Mouse (Mus musculus) forebrain, embryonic 14.5 days (tissue): ENCODE results near the gene Adipoq. TPM values are rescaled to one million over a fixed set of nuclear protein-coding genes. Genes with fewer than 3 reads are reported as not detected.

ENCODE experiments used
- ATAC-seq: fragments of 200-750 bp; cut with Nextera tagmentation; 2 replicates; pipeline ENCODE4 v1.8.0; 2017; ENCODE audit warnings: mild to moderate bottlenecking, moderate library complexity
- DNase-seq: peaks from one replicate; pipeline ENCODE4 v3.0.0-alpha.2; 2015; ENCODE audit warnings: low spot score
- H3K27ac ChIP-seq: fragments of 300-500 bp; sonication (generic); 2 replicates; pipeline ENCODE4 v1.5.1; 2014; ENCODE audit warnings: low read depth, mild to moderate bottlenecking, control low read depth, low read length, moderate library complexity
- H3K27me3 ChIP-seq: fragments of 300-500 bp; sonication (generic); replicated peaks from 2 replicates; pipeline ENCODE4 v1.6.1; 2014; ENCODE audit warnings: low read length, control low read depth, mixed read lengths; ENCODE audit not compliant: control insufficient read depth, insufficient read depth
- H3K36me3 ChIP-seq: fragments of 300-500 bp; sonication (generic); 2 replicates; pipeline ENCODE4 v1.6.1; 2014; ENCODE audit warnings: low read length, control low read depth; ENCODE audit not compliant: control insufficient read depth, insufficient read depth
- H3K4me1 ChIP-seq: fragments of 300-500 bp; sonication (generic); 2 replicates; pipeline ENCODE4 v1.6.1; 2014; ENCODE audit warnings: antibody characterized with exemption, low read length, control low read depth; ENCODE audit not compliant: control insufficient read depth, insufficient read depth
- H3K4me2 ChIP-seq: fragments of 300-500 bp; sonication (generic); 2 replicates; pipeline ENCODE4 v1.6.1; 2014; ENCODE audit warnings: mild to moderate bottlenecking, control low read depth, low read length
- H3K4me3 ChIP-seq: fragments of 300-500 bp; sonication (generic); 2 replicates; pipeline ENCODE4 v1.5.1; 2014; ENCODE audit warnings: low read depth, low read length, control low read depth
- H3K9ac ChIP-seq: fragments of 300-500 bp; sonication (generic); 2 replicates; pipeline ENCODE4 v1.6.1; 2014; ENCODE audit warnings: mild to moderate bottlenecking, low read length, control low read depth, moderate library complexity
- H3K9me3 ChIP-seq: fragments of 300-500 bp; sonication (generic); replicated peaks from 2 replicates; pipeline ENCODE4 v1.6.1; 2016; ENCODE audit warnings: low read length, control low read depth, mixed read lengths; ENCODE audit not compliant: control insufficient read depth
- WGBS: fragments of 180-500 bp; shearing (Covaris S2); extraction: QIAGEN DNeasy Blood & Tissue Kit; methylation state at CpG from one replicate; pipeline ENCODE4 v1.1.7; 2014; 5-methylcytosine and 5-hydroxymethylcytosine counted together
- polyA plus RNA-seq: library from polyadenylated mRNA; unstranded; fragments of >200 nt; fragmentation: Nextera tagmentation; extraction: Ambion mirVana; gene quantifications from 2 replicates; pipeline ENCODE4 v1.2.1, GENCODE M21; 2014

The Adipoq gene
- polyA plus RNA-seq, 1 experiment from 2014 or later, result not detected

DNA sequence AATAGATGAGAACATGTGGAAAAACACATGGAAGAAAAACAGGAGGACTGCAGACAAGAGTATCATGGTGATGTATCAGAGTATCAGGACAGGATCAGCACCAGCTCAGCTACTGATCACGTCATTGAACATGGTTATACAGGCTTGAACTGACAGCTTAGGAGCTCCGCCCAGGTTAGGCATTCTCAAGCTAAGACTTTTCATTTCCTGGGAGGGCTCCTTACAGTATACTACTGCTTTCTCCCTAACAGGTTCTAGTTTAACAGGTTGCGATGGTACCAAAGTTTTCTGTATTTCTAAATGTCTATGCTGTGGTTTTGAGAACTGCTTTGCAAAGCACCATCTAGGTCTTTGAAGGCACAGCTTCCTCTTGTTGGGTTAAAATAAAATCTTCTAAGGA is 35.2 kb downstream of the Adipoq start:
- no peak overlapping the region for H3K4me3 ChIP-seq
- no peaks in the 10 kb centered on the region for H3K4me1 ChIP-seq
- no peak overlapping the region for H3K9ac ChIP-seq
- ATAC-seq (no peak), DNase-seq (no peak)
- H3K27me3 ChIP-seq, result no peaks in the 10 kb centered on the region
- no peaks in the 10 kb centered on the region for H3K36me3 ChIP-seq
- WGBS, result 86% methylated on average over 3 of the region's 3 CpGs
- no peak overlapping the region for H3K4me2 ChIP-seq
- H3K27ac ChIP-seq, result no peak overlapping the region
- H3K9me3 ChIP-seq, result no peaks in the 10 kb centered on the region

DNA sequence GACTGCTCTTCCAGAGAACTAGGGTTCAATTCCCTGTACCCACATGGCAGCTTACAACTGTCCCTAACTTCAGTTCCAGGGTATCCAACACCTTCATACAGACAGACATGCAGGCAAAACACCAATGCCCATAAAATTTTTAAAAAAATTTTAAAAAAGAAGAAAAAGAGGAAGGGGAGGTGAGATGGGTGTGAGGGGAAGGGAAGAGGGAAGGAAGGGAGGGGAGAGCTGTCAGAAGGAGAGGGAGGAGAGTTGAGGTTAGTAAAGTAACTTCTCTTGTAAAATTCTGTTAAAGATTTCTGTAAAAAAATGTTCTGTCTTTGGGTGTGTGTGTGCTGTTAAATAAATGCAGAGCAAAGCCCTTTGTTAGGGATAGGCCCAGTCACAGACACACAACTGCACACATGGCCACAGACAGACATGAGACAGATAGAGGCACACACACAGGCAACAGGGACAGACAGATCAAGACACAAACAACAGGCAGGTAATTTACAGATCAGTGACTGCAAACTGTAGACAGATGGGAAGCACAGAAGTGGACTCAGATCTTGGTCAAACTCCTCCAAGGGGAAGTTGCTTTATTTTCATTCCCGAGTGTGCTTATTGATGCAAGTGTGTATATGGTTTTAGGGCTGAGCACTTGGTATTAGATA is 35.7 kb downstream of the Adipoq start:
- Histone ChIP-seq H3K27me3 (no peaks in the 10 kb centered on the region), H3K4me1 (no peaks in the 10 kb centered on the region), H3K36me3 (no peaks in the 10 kb centered on the region), H3K4me3 (no peak overlapping the region), H3K9me3 (no peaks in the 10 kb centered on the region), H3K4me2 (no peak overlapping the region), H3K27ac (no peak overlapping the region), H3K9ac (no peak overlapping the region)
- ATAC-seq (no peak), DNase-seq (no peak)
- 88% methylated on average over 1 of the region's 1 CpGs for whole genome bisulfite sequencing

DNA sequence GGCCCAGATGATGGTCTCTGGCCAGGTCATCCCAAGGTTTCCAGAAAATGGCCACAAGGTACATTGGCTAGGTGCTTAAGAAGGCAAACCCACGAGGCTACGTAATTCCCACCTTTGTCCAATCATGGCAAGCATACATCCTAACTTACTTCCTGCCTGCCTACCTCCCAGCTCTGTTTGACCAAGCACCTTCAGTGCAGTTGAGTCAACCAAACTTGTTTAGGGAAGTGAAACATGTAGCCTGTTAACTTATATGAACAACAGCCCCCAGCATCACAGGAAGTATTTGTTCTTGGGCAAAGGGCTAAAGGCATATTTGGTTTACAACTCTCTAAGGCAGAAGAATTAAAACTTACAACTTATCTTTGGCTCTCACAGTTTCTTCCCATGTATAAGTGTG is 39.5 kb downstream of the Adipoq start:
- no peak for ATAC-seq
- Histone ChIP-seq H3K4me1 (no peaks in the 10 kb centered on the region), H3K36me3 (no peaks in the 10 kb centered on the region), H3K9ac (no peak overlapping the region), H3K4me2 (no peak overlapping the region), H3K9me3 (no peaks in the 10 kb centered on the region), H3K27me3 (no peaks in the 10 kb centered on the region), H3K4me3 (no peak overlapping the region), H3K27ac (no peak overlapping the region)
- no peak for DNase-seq
- WGBS, result 90% methylated on average over 2 of the region's 2 CpGs

DNA sequence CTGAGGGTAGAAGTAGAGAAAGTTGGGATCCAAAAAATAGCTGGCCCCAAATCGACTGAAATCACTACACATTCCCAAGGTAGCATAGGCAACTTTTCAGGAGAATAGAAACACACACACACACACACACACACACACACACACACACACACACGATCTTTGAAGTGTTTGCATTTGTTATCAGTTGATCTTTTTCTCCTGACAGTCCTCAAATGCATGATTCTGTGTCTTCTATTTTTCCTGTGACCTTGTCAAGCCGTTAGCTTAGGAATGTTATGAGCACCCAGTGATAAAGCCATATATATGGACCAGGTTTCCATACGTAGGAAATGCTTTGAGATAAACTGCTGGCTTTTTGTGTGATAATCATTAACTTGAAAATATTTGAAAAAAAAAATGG is 40.1 kb downstream of the Adipoq start:
- Histone ChIP-seq H3K9me3 (no peaks in the 10 kb centered on the region), H3K27me3 (no peaks in the 10 kb centered on the region), H3K9ac (no peak overlapping the region), H3K4me1 (no peaks in the 10 kb centered on the region), H3K4me3 (no peak overlapping the region), H3K4me2 (no peak overlapping the region), H3K36me3 (no peaks in the 10 kb centered on the region), H3K27ac (no peak overlapping the region)
- ATAC-seq (no peak), DNase-seq (no peak)
- 78% methylated on average over 4 of the region's 4 CpGs for WGBS

DNA sequence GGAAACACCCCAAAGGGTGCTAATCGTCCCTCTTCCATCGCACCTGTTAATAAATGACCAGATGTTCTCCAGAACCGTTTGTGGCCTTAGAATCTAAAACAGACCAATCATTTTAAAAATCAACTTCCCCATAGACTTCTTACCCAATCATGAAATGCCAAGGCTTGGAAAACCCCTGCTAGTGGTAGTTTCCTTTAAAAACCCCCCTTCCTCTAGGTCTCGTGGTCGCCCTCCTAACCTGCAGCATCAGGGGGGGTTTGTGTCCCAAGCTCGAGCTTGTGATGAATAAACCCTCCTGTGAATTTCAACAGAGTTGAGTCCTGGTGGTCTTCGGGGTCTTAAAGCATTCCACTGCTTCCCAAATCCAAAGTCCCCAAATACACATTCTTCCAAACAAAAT is 41.6 kb downstream of the Adipoq start:
- Histone ChIP-seq H3K4me2 (no peak overlapping the region), H3K9me3 (no peaks in the 10 kb centered on the region), H3K4me3 (no peak overlapping the region), H3K27ac (no peak overlapping the region), H3K4me1 (no peaks in the 10 kb centered on the region), H3K9ac (no peak overlapping the region), H3K27me3 (no peaks in the 10 kb centered on the region), H3K36me3 (no peaks in the 10 kb centered on the region)
- ATAC-seq (no peak), DNase-seq (no peak)
- 86% methylated on average over 7 of the region's 7 CpGs for WGBS

DNA sequence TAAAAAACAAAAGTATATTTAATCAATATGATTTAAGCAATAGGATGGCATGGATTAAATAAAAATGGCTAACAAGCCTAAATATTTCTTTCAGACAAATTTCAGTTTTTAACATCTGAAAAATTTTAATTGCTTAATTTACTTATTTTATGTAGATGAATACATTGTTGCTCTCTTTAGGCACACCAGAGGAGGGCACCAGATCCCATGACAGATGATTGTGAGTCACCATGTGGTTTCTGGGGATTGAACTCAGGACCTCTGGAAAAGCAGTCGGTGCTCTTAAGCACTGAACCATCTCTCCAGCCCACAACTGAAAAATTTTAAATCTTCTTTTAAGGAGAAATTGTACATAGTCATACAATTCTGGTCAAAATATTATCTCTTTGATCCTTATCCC is 43.3 kb downstream of the Adipoq start:
- DNase-seq (no peak), ATAC-seq (no peak)
- 82% methylated on average over 1 of the region's 1 CpGs for WGBS
- Histone ChIP-seq H3K4me2 (no peak overlapping the region), H3K4me3 (no peak overlapping the region), H3K9me3 (no peaks in the 10 kb centered on the region), H3K4me1 (no peaks in the 10 kb centered on the region), H3K36me3 (no peaks in the 10 kb centered on the region), H3K27me3 (no peaks in the 10 kb centered on the region), H3K9ac (no peak overlapping the region), H3K27ac (no peak overlapping the region)

GRCm38 (mm10) chr16:23191560-23192242 is 45.4 kb downstream of the Adipoq start:
- no peak for DNase-seq
- WGBS, result 87% methylated on average over 9 of the region's 9 CpGs
- Histone ChIP-seq H3K27ac (no peak overlapping the region), H3K36me3 (no peaks in the 10 kb centered on the region), H3K9me3 (no peaks in the 10 kb centered on the region), H3K4me1 (no peaks in the 10 kb centered on the region), H3K27me3 (no peaks in the 10 kb centered on the region), H3K4me2 (no peak overlapping the region), H3K4me3 (no peak overlapping the region), H3K9ac (no peak overlapping the region)
- ATAC-seq, result no peak

DNA sequence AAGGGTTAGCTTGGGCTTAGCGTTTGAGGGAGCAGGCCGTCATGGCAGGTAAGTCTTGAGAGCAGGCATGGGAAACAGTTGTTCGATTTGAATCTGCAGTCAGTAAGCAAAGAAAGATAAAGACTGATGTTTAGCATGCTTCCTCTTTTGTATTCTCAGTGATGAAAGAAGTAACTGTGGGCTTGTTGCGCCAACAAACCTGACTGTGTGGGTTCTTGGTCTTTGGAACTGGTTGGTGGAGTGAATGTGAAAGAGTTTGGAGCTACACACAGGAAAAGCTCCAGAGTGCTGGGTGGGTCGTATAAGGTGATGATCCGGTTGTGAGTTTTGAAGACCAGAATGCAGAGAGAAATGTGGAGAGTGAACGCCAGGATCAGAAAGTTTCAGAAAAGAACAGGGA is 49.3 kb downstream of the Adipoq start:
- Histone ChIP-seq H3K9me3 (no peaks in the 10 kb centered on the region), H3K27ac (no peak overlapping the region), H3K27me3 (no peaks in the 10 kb centered on the region), H3K4me2 (no peak overlapping the region), H3K4me3 (no peak overlapping the region), H3K36me3 (no peaks in the 10 kb centered on the region), H3K4me1 (no peaks in the 10 kb centered on the region), H3K9ac (no peak overlapping the region)
- no peak for DNase-seq
- no peak for ATAC-seq
- WGBS, result 90% methylated on average over 7 of the region's 7 CpGs

GRCm38 (mm10) chr16:23196296-23196695 is 50.0 kb downstream of the Adipoq start:
- no peaks in the 10 kb centered on the region for H3K36me3 ChIP-seq
- no peaks in the 10 kb centered on the region for H3K4me1 ChIP-seq
- ATAC-seq, result no peak
- no peaks in the 10 kb centered on the region for H3K27me3 ChIP-seq
- H3K4me3 ChIP-seq, result no peak overlapping the region
- no peak overlapping the region for H3K9ac ChIP-seq
- H3K4me2 ChIP-seq, result no peak overlapping the region
- DNase-seq, result no peak
- H3K9me3 ChIP-seq, result no peaks in the 10 kb centered on the region
- H3K27ac ChIP-seq, result no peak overlapping the region
